Mouse (Mus musculus) liver, embryonic 16.5 days (tissue): ENCODE measurements around the gene Gm42674. TPM values are rescaled to one million over a fixed set of nuclear protein-coding genes. Genes with fewer than 3 reads are reported as not detected.

Experiments
- ATAC-seq: fragments of 200-750 bp; cut with Nextera tagmentation; 2 replicates; pipeline ENCODE4 v1.8.0; 2017; ENCODE audit warnings: low read depth, mild to moderate bottlenecking, moderate number of reproducible peaks, moderate library complexity
- H3K27ac ChIP-seq: fragments of 300-500 bp; sonication (generic); 2 replicates; pipeline ENCODE4 v1.5.1; 2014; ENCODE audit warnings: mild to moderate bottlenecking, low read length
- H3K27me3 ChIP-seq: fragments of 300-500 bp; sonication (generic); 2 replicates; pipeline ENCODE4 v1.6.1; 2014; ENCODE audit warnings: low read depth, low read length, mixed read lengths; ENCODE audit not compliant: control insufficient read depth, insufficient read depth
- H3K36me3 ChIP-seq: fragments of 300-500 bp; sonication (generic); 2 replicates; pipeline ENCODE4 v1.6.1; 2014; ENCODE audit warnings: mild to moderate bottlenecking; ENCODE audit not compliant: control insufficient read depth, insufficient read depth
- H3K4me1 ChIP-seq: fragments of 300-500 bp; sonication (generic); 2 replicates; pipeline ENCODE4 v1.6.1; 2014; ENCODE audit warnings: low read depth, low read length, mixed read lengths; ENCODE audit not compliant: control insufficient read depth
- H3K4me2 ChIP-seq: fragments of 300-500 bp; sonication (generic); 2 replicates; pipeline ENCODE4 v1.6.1; 2014; ENCODE audit warnings: low read depth, low read length, mixed read lengths
- H3K4me3 ChIP-seq: fragments of 300-500 bp; sonication (generic); 2 replicates; pipeline ENCODE4 v1.5.1; 2014; ENCODE audit warnings: low read depth, mild to moderate bottlenecking, low read length
- H3K9ac ChIP-seq: fragments of 300-500 bp; sonication (generic); 2 replicates; pipeline ENCODE4 v1.6.1; 2014; ENCODE audit warnings: low read depth, low read length
- H3K9me3 ChIP-seq: fragments of 300-500 bp; sonication (generic); replicated peaks from 2 replicates; pipeline ENCODE4 v1.6.1; 2016; ENCODE audit warnings: low read length; ENCODE audit not compliant: control insufficient read depth
- WGBS: fragments of 180-500 bp; shearing (Covaris S2); extraction: QIAGEN DNeasy Blood & Tissue Kit; methylation state at CpG from one replicate; pipeline ENCODE4 v1.1.7; 2014; ENCODE audit not compliant: insufficient replicate concordance; 5-methylcytosine and 5-hydroxymethylcytosine counted together
- polyA plus RNA-seq: library from polyadenylated mRNA; unstranded; fragments of >200 nt; fragmentation: Nextera tagmentation; extraction: Ambion mirVana; gene quantifications from 2 replicates; pipeline ENCODE4 v1.2.1, GENCODE M21; 2015

The Gm42674 gene
- polyA plus RNA-seq, 1 experiment from 2014 or later = not detected

- ATAC-seq = no peak
- H3K4me1 ChIP-seq = no peaks in the 10 kb centered on the region
- no peaks in the 10 kb centered on the region for H3K27me3 ChIP-seq
- H3K4me3 ChIP-seq = no peak overlapping the region
- no peak overlapping the region for H3K9ac ChIP-seq
- WGBS = 28% methylated on average over 4 of the region's 4 CpGs
- no peak overlapping the region for H3K4me2 ChIP-seq
- no peaks in the 10 kb centered on the region for H3K36me3 ChIP-seq
- H3K9me3 ChIP-seq = no peaks in the 10 kb centered on the region
- no peak overlapping the region for H3K27ac ChIP-seq
Observed at GRCm38 (mm10) chr3:90604416-90604815, 2.7 kb downstream of the Gm42674 start.

GRCm38 (mm10) chr3:90605049-90605448 is 3.3 kb downstream of the Gm42674 start:
- whole genome bisulfite sequencing = 24% methylated on average over 3 of the region's 3 CpGs

GRCm38 (mm10) chr3:90605736-90606135 is 4.0 kb downstream of the Gm42674 start:
- H3K4me1 ChIP-seq = no peaks in the 10 kb centered on the region

More at GRCm38 (mm10) chr3:90605049-90605448, 3.3 kb downstream of the Gm42674 start:
- no peaks in the 10 kb centered on the region for H3K9me3 ChIP-seq
- no peaks in the 10 kb centered on the region for H3K4me1 ChIP-seq
- no peak overlapping the region for H3K9ac ChIP-seq
- H3K36me3 ChIP-seq = no peaks in the 10 kb centered on the region
- H3K4me2 ChIP-seq = no peak overlapping the region
- H3K27me3 ChIP-seq = no peaks in the 10 kb centered on the region
- H3K27ac ChIP-seq = no peak overlapping the region
- no peak for ATAC-seq
- no peak overlapping the region for H3K4me3 ChIP-seq

GRCm38 (mm10) chr3:90606185-90606584 is 4.5 kb downstream of the Gm42674 start:
- Histone ChIP-seq H3K4me1 (no peaks in the 10 kb centered on the region), H3K36me3 (no peaks in the 10 kb centered on the region), H3K4me2 (no peak overlapping the region), H3K9me3 (no peaks in the 10 kb centered on the region), H3K27ac (no peak overlapping the region), H3K4me3 (no peak overlapping the region), H3K9ac (no peak overlapping the region), H3K27me3 (no peaks in the 10 kb centered on the region)
- no peak for ATAC-seq
- 68% methylated on average over 6 of the region's 6 CpGs for WGBS

More at GRCm38 (mm10) chr3:90605736-90606135, 4.0 kb downstream of the Gm42674 start:
- Histone ChIP-seq H3K27ac (no peak overlapping the region), H3K27me3 (no peaks in the 10 kb centered on the region), H3K9me3 (no peaks in the 10 kb centered on the region), H3K36me3 (no peaks in the 10 kb centered on the region), H3K4me2 (no peak overlapping the region), H3K4me3 (no peak overlapping the region), H3K9ac (no peak overlapping the region)
- 66% methylated on average over 2 of the region's 2 CpGs for WGBS
- no peak for ATAC-seq

- H3K27me3 ChIP-seq = no peaks in the 10 kb centered on the region
- H3K9ac ChIP-seq = no peak overlapping the region
- H3K4me2 ChIP-seq = no peak overlapping the region
- H3K27ac ChIP-seq = no peak overlapping the region
- ATAC-seq = no peak
- WGBS = 60% methylated on average over 3 of the region's 3 CpGs
- no peaks in the 10 kb centered on the region for H3K4me1 ChIP-seq
- no peaks in the 10 kb centered on the region for H3K9me3 ChIP-seq
- no peak overlapping the region for H3K4me3 ChIP-seq
- H3K36me3 ChIP-seq = no peaks in the 10 kb centered on the region
Observed at GRCm38 (mm10) chr3:90607361-90607760, 5.7 kb downstream of the Gm42674 start.

- H3K4me1 ChIP-seq = peaks cover 4% of the 10 kb centered on the region
- H3K27me3 ChIP-seq = peaks cover 2% of the 10 kb centered on the region; the same call in 1 of the 2 replicates
- no peak within 1 kb of the TSS for H3K4me3 ChIP-seq
- no peak within 1 kb of the TSS for H3K27ac ChIP-seq
- H3K9ac ChIP-seq = no peak within 1 kb of the TSS
- no peak for ATAC-seq
- no peaks in the 10 kb centered on the region for H3K9me3 ChIP-seq
- 29% methylated on average over 3 of the region's 3 CpGs for WGBS
- H3K4me2 ChIP-seq = no peak within 1 kb of the TSS
- H3K36me3 ChIP-seq = no peaks in the 10 kb centered on the region
Observed at GRCm38 (mm10) chr3:90608223-90608622, 6.5 kb downstream of the Gm42674 start, which contains the start of gene S100a5. Gene S100a5 (plus strand): TSS chr3:90608523.

- Histone ChIP-seq H3K4me1 (peaks cover 4% of the 10 kb centered on the region), H3K4me2 (no peak overlapping the region), H3K9me3 (no peaks in the 10 kb centered on the region), H3K27me3 (peaks cover 4% of the 10 kb centered on the region; the same call in 1 of the 2 replicates), H3K9ac (no peak overlapping the region), H3K4me3 (no peak overlapping the region), H3K36me3 (no peaks in the 10 kb centered on the region), H3K27ac (no peak overlapping the region)
- ATAC-seq = no peak
Observed at GRCm38 (mm10) chr3:90609102-90609501, 7.4 kb downstream of the Gm42674 start.

GRCm38 (mm10) chr3:90611494-90611893 is 9.8 kb downstream of the Gm42674 start:
- ATAC-seq = no peak
- Histone ChIP-seq H3K36me3 (no peaks in the 10 kb centered on the region), H3K27ac (no peak overlapping the region), H3K9ac (no peak overlapping the region), H3K9me3 (no peaks in the 10 kb centered on the region), H3K4me1 (peaks cover 4% of the 10 kb centered on the region), H3K27me3 (peaks cover 4% of the 10 kb centered on the region; the same call in 1 of the 2 replicates), H3K4me3 (no peak overlapping the region), H3K4me2 (no peak overlapping the region)
- WGBS = 71% methylated on average over 3 of the region's 3 CpGs

GRCm38 (mm10) chr3:90612061-90612460 is 10.4 kb downstream of the Gm42674 start:
- no peak for ATAC-seq
- WGBS = 23% methylated on average over 4 of the region's 4 CpGs
- H3K9ac ChIP-seq = no peak overlapping the region
- H3K4me3 ChIP-seq = no peak overlapping the region
- H3K36me3 ChIP-seq = no peaks in the 10 kb centered on the region
- H3K4me2 ChIP-seq = no peak overlapping the region
- no peak overlapping the region for H3K27ac ChIP-seq
- H3K27me3 ChIP-seq = peaks cover 4% of the 10 kb centered on the region; the same call in 1 of the 2 replicates
- peaks cover 4% of the 10 kb centered on the region for H3K4me1 ChIP-seq
- H3K9me3 ChIP-seq = no peaks in the 10 kb centered on the region
